Mouse (Mus musculus) midbrain, embryonic 13.5 days (tissue): ENCODE measurements around the gene Terb1. TPM values are rescaled to one million over a fixed set of nuclear protein-coding genes. Genes with fewer than 3 reads are reported as not detected.

Experiments used
- ATAC-seq: fragments of 200-750 bp; cut with Nextera tagmentation; 2 replicates; pipeline ENCODE4 v1.8.0; 2017; ENCODE audit warnings: mild to moderate bottlenecking, moderate TSS enrichment, moderate library complexity
- H3K27ac ChIP-seq: fragments of 300-500 bp; sonication (generic); 2 replicates; pipeline ENCODE4 v1.5.1; 2015; ENCODE audit warnings: inconsistent platforms, mild to moderate bottlenecking, moderate library complexity
- H3K27me3 ChIP-seq: fragments of 300-500 bp; sonication (generic); 2 replicates; pipeline ENCODE4 v1.6.1; 2015; ENCODE audit warnings: mild to moderate bottlenecking, inconsistent platforms
- H3K36me3 ChIP-seq: fragments of 300-500 bp; sonication (generic); 2 replicates; pipeline ENCODE4 v1.6.1; 2015; ENCODE audit warnings: mild to moderate bottlenecking, inconsistent platforms
- H3K4me1 ChIP-seq: fragments of 300-500 bp; sonication (generic); replicated peaks from 2 replicates; pipeline ENCODE4 v1.6.1; 2015; ENCODE audit warnings: inconsistent platforms
- H3K4me2 ChIP-seq: fragments of 300-500 bp; sonication (generic); replicated peaks from 2 replicates; pipeline ENCODE4 v1.6.1; 2015; ENCODE audit warnings: moderate library complexity, mild to moderate bottlenecking, inconsistent platforms
- H3K4me3 ChIP-seq: fragments of 300-500 bp; sonication (generic); replicated peaks from 2 replicates; pipeline ENCODE4 v1.5.1; 2015; ENCODE audit warnings: mild to moderate bottlenecking, inconsistent platforms
- H3K9ac ChIP-seq: fragments of 300-500 bp; sonication (generic); replicated peaks from 2 replicates; pipeline ENCODE4 v1.6.1; 2015; ENCODE audit warnings: mild to moderate bottlenecking, inconsistent platforms
- H3K9me3 ChIP-seq: fragments of 300-500 bp; sonication (generic); 2 replicates; pipeline ENCODE4 v1.6.1; 2016; ENCODE audit warnings: mild to moderate bottlenecking, inconsistent platforms
- WGBS: fragments of 180-500 bp; shearing (Covaris S2); methylation state at CpG from one replicate; pipeline ENCODE4 v1.1.7; 2015; 5-methylcytosine and 5-hydroxymethylcytosine counted together
- polyA plus RNA-seq: library from polyadenylated mRNA; unstranded; fragments of >200 nt; fragmentation: Nextera tagmentation; extraction: Ambion mirVana; gene quantifications from 2 replicates; pipeline ENCODE4 v1.2.1, GENCODE M21; 2015

Gene Terb1
- polyA plus RNA-seq, 1 experiment from 2014 or later = 0.27 TPM

- Histone ChIP-seq H3K27me3 (peaks cover 29% of the 10 kb centered on the region), H3K4me3 (no peak overlapping the region), H3K27ac (no peak overlapping the region), H3K9me3 (no peaks in the 10 kb centered on the region), H3K36me3 (no peaks in the 10 kb centered on the region), H3K4me1 (peaks cover 26% of the 10 kb centered on the region), H3K4me2 (peak overlapping the region; percentile 67), H3K9ac (0 out of 2 replicates have a peak overlapping the region, but pooled peaks have one; percentile 47)
- ATAC-seq = no peak
- 51% methylated on average over 7 of the region's 7 CpGs for WGBS
Measured at GRCm38 (mm10) chr8:104535378-104535777, 25.7 kb upstream of the Terb1 start.

DNA sequence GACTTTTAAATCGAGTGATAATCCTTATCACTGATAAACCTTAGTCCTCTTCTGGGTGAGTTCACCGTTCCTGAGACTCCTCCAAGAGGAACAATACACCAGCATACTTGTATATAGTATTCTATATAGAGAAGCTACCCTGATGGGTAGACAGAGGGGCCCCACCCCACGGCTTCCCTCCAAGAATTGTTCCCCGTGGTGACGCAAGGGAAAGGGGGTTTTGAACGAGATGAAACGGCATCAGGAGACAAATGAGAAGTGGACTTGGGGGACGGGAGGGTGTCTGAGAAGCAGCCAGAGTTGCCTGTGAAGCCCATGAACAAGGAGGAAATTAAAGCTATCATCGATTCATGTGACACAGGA, 25.1 kb upstream of the Terb1 start:
- WGBS = 13% methylated on average over 9 of the region's 9 CpGs
- ATAC-seq = peak; percentile 83
- H3K27me3 ChIP-seq = peaks cover 23% of the 10 kb centered on the region
- H3K27ac ChIP-seq = no peak overlapping the region
- peak overlapping the region; percentile 67 for H3K4me2 ChIP-seq
- peaks cover 26% of the 10 kb centered on the region for H3K4me1 ChIP-seq
- H3K4me3 ChIP-seq = peak overlapping the region; percentile 93
- peaks cover 5% of the 10 kb centered on the region for H3K36me3 ChIP-seq
- H3K9ac ChIP-seq = peak overlapping the region; percentile 47; the same call in 1 of the 2 replicates
- H3K9me3 ChIP-seq = no peaks in the 10 kb centered on the region

GRCm38 (mm10) chr8:104533971-104534778, 24.5 kb upstream of the Terb1 start, which contains the start of the genes Nae1 and Car7:
Gene Nae1, minus strand, starts transcription at chr8:104534637.
Gene Car7, plus strand, starts transcription at chr8:104534689.
- Histone ChIP-seq H3K36me3 (peaks cover 11% of the 10 kb centered on the region), H3K9ac (peak within 1 kb of the TSS; percentile 92), H3K4me3 (peak within 1 kb of the TSS; percentile 93), H3K9me3 (no peaks in the 10 kb centered on the region), H3K27ac (peak within 1 kb of the TSS; percentile 85), H3K4me1 (peaks cover 26% of the 10 kb centered on the region), H3K27me3 (peaks cover 17% of the 10 kb centered on the region), H3K4me2 (peak within 1 kb of the TSS; percentile 67)
- WGBS = under 1% methylated on average over 69 of the region's 70 CpGs
- ATAC-seq = peak; percentile 97

- H3K4me3 ChIP-seq = peak overlapping the region; percentile 93
- peaks cover 12% of the 10 kb centered on the region for H3K36me3 ChIP-seq
- no peak overlapping the region for H3K27ac ChIP-seq
- peak overlapping the region; percentile 67 for H3K4me2 ChIP-seq
- WGBS = 18% methylated on average over 7 of the region's 7 CpGs
- H3K27me3 ChIP-seq = peaks cover 11% of the 10 kb centered on the region
- ATAC-seq = 0 out of 2 replicates have a peak, but pooled peaks have one; percentile 2
- H3K4me1 ChIP-seq = peaks cover 26% of the 10 kb centered on the region
- H3K9ac ChIP-seq = peak overlapping the region; percentile 92
- H3K9me3 ChIP-seq = no peaks in the 10 kb centered on the region
Measured at GRCm38 (mm10) chr8:104533551-104533950, 23.8 kb upstream of the Terb1 start.

DNA sequence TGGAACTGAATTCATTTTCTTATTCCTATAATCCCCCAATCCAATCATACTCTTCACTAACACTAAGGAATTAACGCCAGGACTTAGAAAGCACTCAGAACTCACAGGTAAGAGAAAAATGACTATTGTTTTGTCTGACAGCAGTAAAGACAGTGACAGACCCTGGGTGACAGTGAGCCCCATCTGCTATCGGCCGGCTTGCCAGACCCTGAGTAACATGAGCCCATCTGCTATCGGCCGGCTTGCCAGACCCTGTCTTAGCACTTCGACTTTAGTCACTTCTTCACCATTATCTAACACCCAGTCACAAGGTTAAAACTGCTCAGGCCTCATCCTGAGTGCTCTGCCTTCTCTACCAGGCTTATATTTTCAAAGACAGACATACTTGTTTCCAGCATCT, 20.0 kb upstream of the Terb1 start:
- 92% methylated on average over 6 of the region's 6 CpGs for WGBS

GRCm38 (mm10) chr8:104517872-104518271, 8.2 kb upstream of the Terb1 start:
- no peak for ATAC-seq
- Histone ChIP-seq H3K27me3 (no peaks in the 10 kb centered on the region), H3K9me3 (no peaks in the 10 kb centered on the region), H3K4me3 (no peak overlapping the region), H3K9ac (no peak overlapping the region), H3K27ac (no peak overlapping the region), H3K4me2 (no peak overlapping the region), H3K4me1 (no peaks in the 10 kb centered on the region), H3K36me3 (peaks cover 68% of the 10 kb centered on the region)
- 91% methylated on average over 5 of the region's 5 CpGs for WGBS

More for the DNA sequence above, 20.0 kb upstream of the Terb1 start:
- Histone ChIP-seq H3K4me3 (no peak overlapping the region), H3K9ac (no peak overlapping the region), H3K27me3 (no peaks in the 10 kb centered on the region), H3K4me1 (peaks cover 17% of the 10 kb centered on the region), H3K9me3 (no peaks in the 10 kb centered on the region), H3K27ac (no peak overlapping the region), H3K36me3 (peaks cover 40% of the 10 kb centered on the region), H3K4me2 (no peak overlapping the region)
- ATAC-seq = no peak

DNA sequence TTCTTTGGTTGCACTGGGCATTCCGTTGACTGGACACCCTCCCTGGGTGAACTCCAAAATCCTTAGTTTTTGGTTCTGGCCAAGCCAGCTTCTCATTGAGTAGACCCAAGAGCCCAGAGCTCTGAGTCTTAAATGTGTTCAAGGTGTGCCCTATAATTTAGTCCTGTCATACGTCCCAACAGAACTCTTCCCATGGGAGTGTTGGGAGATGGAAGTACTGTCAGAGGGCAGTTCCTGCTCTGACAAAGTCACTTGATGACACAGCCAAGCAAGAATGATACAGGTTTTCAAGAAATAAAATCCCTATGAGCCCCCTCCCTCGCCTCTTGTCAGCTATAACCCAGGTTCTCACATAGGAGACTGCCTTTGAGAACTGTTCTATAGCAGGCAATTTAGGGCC, 424 bp upstream of the Terb1 start:
- peak overlapping the region; percentile 91 for H3K4me2 ChIP-seq
- H3K27ac ChIP-seq = no peak overlapping the region
- no peak for ATAC-seq
- no peak overlapping the region for H3K9ac ChIP-seq
- H3K9me3 ChIP-seq = no peaks in the 10 kb centered on the region
- H3K27me3 ChIP-seq = no peaks in the 10 kb centered on the region
- H3K36me3 ChIP-seq = peaks cover 20% of the 10 kb centered on the region
- peaks cover 14% of the 10 kb centered on the region for H3K4me1 ChIP-seq
- 0 out of 2 replicates have a peak overlapping the region, but pooled peaks have one; percentile 55 for H3K4me3 ChIP-seq
- 83% methylated on average over 3 of the region's 3 CpGs for WGBS

GRCm38 (mm10) chr8:104479091-104479490, 30.6 kb downstream of the Terb1 start:
- WGBS = 79% methylated on average over 1 of the region's 1 CpGs
- Histone ChIP-seq H3K9ac (no peak overlapping the region), H3K4me3 (no peak overlapping the region), H3K4me1 (no peaks in the 10 kb centered on the region), H3K27me3 (no peaks in the 10 kb centered on the region), H3K9me3 (no peaks in the 10 kb centered on the region), H3K27ac (no peak overlapping the region), H3K36me3 (no peaks in the 10 kb centered on the region), H3K4me2 (no peak overlapping the region)
- ATAC-seq = no peak

DNA sequence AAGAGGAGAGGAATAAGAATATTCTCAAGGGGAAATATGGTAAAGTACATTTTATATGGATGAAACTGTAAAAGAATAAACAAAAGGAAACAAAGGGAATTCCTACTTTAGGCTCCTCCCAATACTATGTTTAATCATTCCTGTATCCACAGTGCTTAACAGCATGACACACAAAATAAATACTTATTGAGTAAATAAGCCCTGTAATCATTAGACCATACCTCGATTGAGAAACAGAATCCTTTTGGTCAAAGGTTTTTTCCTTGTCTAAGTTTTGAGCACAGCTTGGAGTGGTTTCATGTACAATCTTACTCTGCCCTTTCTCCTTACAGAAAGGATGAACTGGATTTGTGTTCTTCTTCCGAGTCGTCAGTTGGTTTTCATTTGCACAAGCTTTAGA, 37.2 kb downstream of the Terb1 start:
- WGBS = 75% methylated on average over 3 of the region's 3 CpGs
- Histone ChIP-seq H3K4me1 (no peaks in the 10 kb centered on the region), H3K9ac (no peak overlapping the region), H3K36me3 (no peaks in the 10 kb centered on the region), H3K4me3 (no peak overlapping the region), H3K4me2 (no peak overlapping the region), H3K9me3 (no peaks in the 10 kb centered on the region), H3K27ac (no peak overlapping the region), H3K27me3 (no peaks in the 10 kb centered on the region)
- no peak for ATAC-seq

DNA sequence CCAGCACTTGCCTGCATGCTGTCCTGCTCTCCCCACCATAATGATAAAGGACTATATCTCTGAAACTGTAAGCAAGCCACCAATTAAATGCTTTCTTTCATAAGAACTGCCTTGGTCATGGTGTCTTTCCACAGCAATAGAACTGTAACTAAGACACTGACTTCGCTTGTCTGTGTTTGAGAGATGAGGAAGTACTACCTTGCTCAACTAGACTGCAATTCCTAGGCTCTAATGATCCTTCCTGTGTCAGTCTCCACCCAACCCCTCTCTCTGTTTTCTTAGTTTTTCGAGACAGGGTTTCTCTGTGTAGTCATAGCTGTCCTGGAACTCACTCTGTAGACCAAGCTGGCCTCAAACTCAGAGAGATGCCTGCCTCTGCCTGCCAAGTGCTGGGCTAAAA, 42.2 kb downstream of the Terb1 start:
- Histone ChIP-seq H3K9ac (no peak overlapping the region), H3K4me3 (no peak overlapping the region), H3K27ac (no peak overlapping the region), H3K36me3 (no peaks in the 10 kb centered on the region), H3K27me3 (no peaks in the 10 kb centered on the region), H3K4me2 (no peak overlapping the region), H3K4me1 (no peaks in the 10 kb centered on the region), H3K9me3 (no peaks in the 10 kb centered on the region)
- ATAC-seq = no peak
- WGBS = 79% methylated on average over 2 of the region's 2 CpGs

DNA sequence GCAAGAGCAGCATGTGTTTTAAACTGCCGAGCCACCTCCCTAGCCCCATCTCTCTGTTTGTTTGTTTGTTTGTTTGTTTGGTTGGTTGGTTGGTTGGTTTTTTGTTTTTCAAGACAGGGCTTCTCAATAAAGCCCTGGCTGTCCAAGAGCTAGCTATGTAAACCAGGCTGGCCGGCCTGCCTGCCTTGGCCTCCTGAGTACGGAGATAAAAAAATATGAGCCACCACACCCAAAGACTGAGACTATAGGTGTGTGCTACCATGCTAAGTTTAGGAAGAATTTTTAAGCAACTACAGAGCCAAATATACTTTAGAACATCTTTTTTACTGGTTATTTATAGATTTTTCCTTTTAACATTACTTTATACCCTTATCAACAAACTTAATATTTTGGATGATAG, 57.5 kb downstream of the Terb1 start:
- Histone ChIP-seq H3K36me3 (no peaks in the 10 kb centered on the region), H3K9me3 (no peaks in the 10 kb centered on the region), H3K27ac (no peak overlapping the region), H3K4me2 (no peak overlapping the region), H3K4me1 (no peaks in the 10 kb centered on the region), H3K4me3 (no peak overlapping the region), H3K27me3 (no peaks in the 10 kb centered on the region), H3K9ac (no peak overlapping the region)
- ATAC-seq = no peak
- 93% methylated on average over 3 of the region's 3 CpGs for WGBS

- H3K4me1 ChIP-seq = no peaks in the 10 kb centered on the region
- no peak for ATAC-seq
- H3K27ac ChIP-seq = no peak overlapping the region
- no peaks in the 10 kb centered on the region for H3K27me3 ChIP-seq
- no peak overlapping the region for H3K9ac ChIP-seq
- H3K4me2 ChIP-seq = no peak overlapping the region
- no peak overlapping the region for H3K4me3 ChIP-seq
- WGBS = 80% methylated on average over 3 of the region's 3 CpGs
- no peaks in the 10 kb centered on the region for H3K9me3 ChIP-seq
- no peaks in the 10 kb centered on the region for H3K36me3 ChIP-seq
Measured at GRCm38 (mm10) chr8:104448796-104449195, 60.9 kb downstream of the Terb1 start.
